Mouse (Mus musculus): Measurements from ENCODE around the gene Notch3. TPM values are rescaled to one million over a fixed set of nuclear protein-coding genes. Genes with fewer than 3 reads are reported as not detected.
A peak's percentile ranks its signal among the peaks of the same experiment; 100 is the strongest.

Notch3 gene
- total and polyA plus RNA-seq, 2 experiments from 2014 or later, result 3.7 to 53.6 TPM

DNA sequence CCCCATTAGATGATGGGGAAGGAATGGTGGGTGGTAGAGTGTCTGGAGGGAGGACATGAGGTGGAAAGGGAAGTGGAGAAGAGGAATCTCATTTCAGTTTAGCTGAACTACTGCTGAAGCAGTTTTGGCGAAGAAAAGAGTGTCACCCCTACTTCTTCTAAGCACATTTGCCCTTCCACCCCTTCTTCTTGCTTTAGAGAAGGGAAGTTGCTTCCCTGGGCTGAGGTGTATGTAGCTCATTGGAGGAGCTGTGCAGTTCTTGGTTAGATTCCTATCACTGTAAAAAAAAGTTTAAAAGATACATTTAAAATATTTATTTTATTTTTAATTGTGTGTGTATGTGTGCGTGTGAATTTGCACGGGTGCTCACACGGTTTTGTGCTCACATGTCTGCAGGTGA, 10.3 kb upstream of the Notch3 start:
- no peak overlapping the region for H3K4me3 ChIP-seq (ENCODE audit: low read depth, low read length)
- no peak overlapping the region for H3K4me2 ChIP-seq (ENCODE audit: low read depth, low read length)
- H3K27ac ChIP-seq (ENCODE audit: low read depth), result no peak overlapping the region
- H3K36me3 ChIP-seq (replicated peaks; ENCODE audit: control insufficient read depth, insufficient read depth, low read length), result no peaks in the 10 kb centered on the region
- no peak overlapping the region for H3K9ac ChIP-seq (replicated peaks; ENCODE audit: low read depth, low read length)
- 87% methylated on average over 4 of the region's 4 CpGs for WGBS
- TF ChIP-seq CTCF (IDR thresholded peaks at IDR 0.05; ENCODE audit: low read depth), result no peak
- no peak for TF ChIP-seq EP300 (IDR thresholded peaks at IDR 0.05; ENCODE audit: low read depth)
- H3K4me1 ChIP-seq (ENCODE audit: control insufficient read depth, insufficient read depth), result peaks cover 9% of the 10 kb centered on the region
- no peaks in the 10 kb centered on the region for H3K27me3 ChIP-seq (ENCODE audit: control insufficient read depth, insufficient read depth, low read length)
- H3K9me3 ChIP-seq (replicated peaks; ENCODE audit: control insufficient read depth, low read length), result no peaks in the 10 kb centered on the region
- DNase-seq (ENCODE audit: low spot score) (no peak), ATAC-seq (ENCODE audit: insufficient read depth, low read depth) (no peak)

- H3K36me3 ChIP-seq (replicated peaks; ENCODE audit: control insufficient read depth, insufficient read depth, low read length), result no peaks in the 10 kb centered on the region
- H3K9me3 ChIP-seq (replicated peaks; ENCODE audit: control insufficient read depth, low read length), result no peaks in the 10 kb centered on the region
- DNase-seq (ENCODE audit: low spot score), result no peak
- H3K27me3 ChIP-seq (ENCODE audit: control insufficient read depth, insufficient read depth, low read length), result no peaks in the 10 kb centered on the region
- WGBS, result 44% methylated on average over 7 of the region's 7 CpGs
- TF ChIP-seq EP300 (IDR thresholded peaks at IDR 0.05; ENCODE audit: low read depth) (no peak), CTCF (IDR thresholded peaks at IDR 0.05; ENCODE audit: low read depth) (no peak)
- H3K4me2 ChIP-seq (ENCODE audit: low read depth, low read length), result no peak overlapping the region
- peak overlapping the region; percentile 68 for H3K27ac ChIP-seq (ENCODE audit: low read depth)
- no peak overlapping the region for H3K4me3 ChIP-seq (ENCODE audit: low read depth, low read length)
- peak; percentile 79 for ATAC-seq (ENCODE audit: insufficient read depth, low read depth)
- no peak overlapping the region for H3K9ac ChIP-seq (replicated peaks; ENCODE audit: low read depth, low read length)
- H3K4me1 ChIP-seq (ENCODE audit: control insufficient read depth, insufficient read depth), result no peaks in the 10 kb centered on the region
Measured at GRCm38 (mm10) chr17:32173166-32173565, 6.5 kb upstream of the Notch3 start.

DNA sequence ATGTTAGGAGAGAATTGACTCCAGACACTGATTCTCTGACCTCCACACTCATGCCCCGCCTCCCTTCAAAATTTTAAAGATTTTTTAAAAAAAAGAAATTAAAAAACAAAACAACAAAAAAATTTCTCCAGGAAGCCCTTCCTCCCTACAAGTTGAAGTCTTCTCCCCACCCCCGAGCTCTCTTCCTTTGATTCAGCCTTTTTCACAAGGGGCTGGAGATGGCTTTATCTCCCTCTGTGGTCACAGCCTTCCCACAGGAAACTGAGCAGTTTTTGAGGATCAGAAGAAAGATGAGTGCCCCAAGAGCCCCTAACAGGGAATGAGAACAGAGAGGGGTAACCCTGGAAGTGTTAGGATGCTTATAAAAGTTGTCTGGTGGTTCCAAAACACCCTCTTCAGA, 5.8 kb upstream of the Notch3 start:
- no peak for TF ChIP-seq EP300 (IDR thresholded peaks at IDR 0.05; ENCODE audit: low read depth)
- no peak for TF ChIP-seq CTCF (IDR thresholded peaks at IDR 0.05; ENCODE audit: low read depth)
- ATAC-seq (ENCODE audit: insufficient read depth, low read depth) (no peak), DNase-seq (ENCODE audit: low spot score) (no peak)
- WGBS, result 71% methylated on average over 2 of the region's 2 CpGs
- Histone ChIP-seq H3K4me2 (ENCODE audit: low read depth, low read length) (no peak overlapping the region), H3K4me3 (ENCODE audit: low read depth, low read length) (no peak overlapping the region), H3K27me3 (ENCODE audit: control insufficient read depth, insufficient read depth, low read length) (no peaks in the 10 kb centered on the region), H3K9me3 (replicated peaks; ENCODE audit: control insufficient read depth, low read length) (no peaks in the 10 kb centered on the region), H3K36me3 (replicated peaks; ENCODE audit: control insufficient read depth, insufficient read depth, low read length) (no peaks in the 10 kb centered on the region), H3K27ac (ENCODE audit: low read depth) (peak overlapping the region; percentile 68), H3K4me1 (ENCODE audit: control insufficient read depth, insufficient read depth) (no peaks in the 10 kb centered on the region), H3K9ac (replicated peaks; ENCODE audit: low read depth, low read length) (no peak overlapping the region)

DNA sequence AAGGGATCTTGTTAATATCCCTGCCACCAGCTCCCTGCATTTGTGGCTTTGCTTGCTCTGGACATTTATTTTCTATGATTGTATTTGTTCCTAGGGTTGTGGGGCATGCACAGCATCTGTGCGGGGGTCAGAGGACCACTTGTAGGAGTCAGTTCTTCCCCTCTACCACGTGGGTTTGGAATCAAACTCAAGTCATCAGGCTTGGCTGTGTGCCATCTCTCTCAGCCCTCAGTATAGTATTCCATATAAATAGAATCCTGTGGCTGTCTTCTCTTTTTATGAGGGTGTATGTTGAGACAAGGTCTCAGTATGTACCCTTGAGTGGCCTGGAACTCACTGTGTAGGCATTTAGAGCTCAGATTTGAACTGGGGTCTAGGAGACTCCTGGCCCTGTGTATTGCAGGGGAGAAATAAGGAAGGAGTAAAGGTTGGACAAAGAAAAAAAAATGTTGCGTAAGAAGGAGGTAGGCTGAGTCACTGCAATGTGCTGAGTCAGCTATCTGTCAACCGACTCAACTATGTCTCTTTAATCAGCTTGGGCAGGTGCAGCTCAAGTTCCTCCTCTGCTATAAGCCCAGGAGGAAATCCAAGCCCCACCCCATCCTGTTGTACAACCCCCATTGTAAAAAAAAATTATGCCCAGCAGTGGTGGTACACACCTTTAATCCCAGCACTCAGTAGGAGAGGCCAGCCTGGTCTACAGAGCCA, 3.0 kb upstream of the Notch3 start:
- 52% methylated on average over 4 of the region's 4 CpGs for WGBS
- ATAC-seq (ENCODE audit: insufficient read depth, low read depth) (no peak), DNase-seq (ENCODE audit: low spot score) (no peak)
- Histone ChIP-seq H3K9ac (replicated peaks; ENCODE audit: low read depth, low read length) (no peak overlapping the region), H3K27me3 (ENCODE audit: control insufficient read depth, insufficient read depth, low read length) (0 out of 2 replicates have a peak, but pooled peaks cover 5% of the 10 kb centered on the region), H3K4me3 (ENCODE audit: low read depth, low read length) (no peak overlapping the region), H3K27ac (ENCODE audit: low read depth) (no peak overlapping the region), H3K4me2 (ENCODE audit: low read depth, low read length) (no peak overlapping the region), H3K9me3 (replicated peaks; ENCODE audit: control insufficient read depth, low read length) (no peaks in the 10 kb centered on the region), H3K36me3 (replicated peaks; ENCODE audit: control insufficient read depth, insufficient read depth, low read length) (no peaks in the 10 kb centered on the region), H3K4me1 (ENCODE audit: control insufficient read depth, insufficient read depth) (peaks cover 6% of the 10 kb centered on the region; the same call in 1 of the 2 replicates)
- TF ChIP-seq CTCF (IDR thresholded peaks at IDR 0.05; ENCODE audit: low read depth), result no peak
- no peak for TF ChIP-seq EP300 (IDR thresholded peaks at IDR 0.05; ENCODE audit: low read depth)

DNA sequence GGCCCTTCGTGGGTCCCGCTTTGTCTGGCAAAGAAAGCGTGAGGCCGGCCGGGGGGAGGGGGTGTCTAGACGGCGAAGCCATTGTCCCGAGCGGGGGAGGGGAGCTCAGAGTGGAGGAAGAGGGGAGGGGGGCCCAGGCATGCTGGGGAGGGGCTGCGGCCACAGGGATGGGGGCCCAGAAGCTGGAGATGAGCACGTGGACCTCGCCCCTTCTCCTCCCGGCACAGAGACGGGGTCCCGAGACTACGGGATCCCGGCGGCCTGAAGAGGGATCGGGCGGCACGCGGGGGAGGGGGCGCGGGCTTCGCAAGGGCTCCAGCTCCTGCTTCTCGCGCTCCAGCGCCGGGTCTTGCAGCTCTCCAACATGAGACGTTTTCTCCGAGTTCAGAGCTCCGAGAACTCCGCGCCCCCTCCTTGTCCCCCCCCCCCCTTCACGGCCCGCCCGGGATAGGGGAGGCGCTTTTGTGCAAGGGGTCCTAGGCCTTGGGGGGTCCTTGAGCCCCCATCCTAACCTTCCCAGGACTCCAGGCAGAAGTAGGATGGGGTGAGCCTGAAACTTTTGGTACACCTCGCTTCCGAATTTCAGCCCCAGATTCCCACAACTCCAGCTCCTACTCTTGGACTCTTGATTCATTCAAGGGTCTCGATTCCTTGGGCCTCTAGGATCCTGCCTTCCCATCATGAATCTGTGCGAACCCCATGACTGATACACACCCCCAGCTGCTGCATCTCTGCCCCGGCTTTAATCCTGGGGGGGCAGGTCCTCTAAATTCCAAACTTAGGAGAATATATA, 653 bp downstream of the Notch3 start:
- Histone ChIP-seq H3K9ac (replicated peaks; ENCODE audit: low read depth, low read length) (peak overlapping the region; percentile 56), H3K4me1 (ENCODE audit: control insufficient read depth, insufficient read depth) (peaks cover 6% of the 10 kb centered on the region; the same call in 1 of the 2 replicates), H3K4me2 (ENCODE audit: low read depth, low read length) (peak overlapping the region; percentile 80), H3K36me3 (replicated peaks; ENCODE audit: control insufficient read depth, insufficient read depth, low read length) (no peaks in the 10 kb centered on the region), H3K4me3 (ENCODE audit: low read depth, low read length) (peak overlapping the region; percentile 53), H3K27ac (ENCODE audit: low read depth) (peak overlapping the region; percentile 58), H3K9me3 (replicated peaks; ENCODE audit: control insufficient read depth, low read length) (no peaks in the 10 kb centered on the region), H3K27me3 (ENCODE audit: control insufficient read depth, insufficient read depth, low read length) (peaks cover 25% of the 10 kb centered on the region)
- no peak for TF ChIP-seq CTCF (IDR thresholded peaks at IDR 0.05; ENCODE audit: low read depth)
- TF ChIP-seq EP300 (IDR thresholded peaks at IDR 0.05; ENCODE audit: low read depth), result no peak
- peak; percentile 24 for ATAC-seq (ENCODE audit: insufficient read depth, low read depth)
- 0% methylated on average over 34 of the region's 43 CpGs for WGBS
- DNase-seq (ENCODE audit: low spot score), result peak; percentile 51

Data from heart, postnatal 0 days (tissue).